Mouse (Mus musculus) heart, adult 2 months (tissue): Measurements from ENCODE around the gene Chrm4. TPM values are rescaled to one million over a fixed set of nuclear protein-coding genes. Genes with fewer than 3 reads are reported as not detected.

ENCODE experiments used
- DNase-seq, 2 experiments: peaks; one replicate each; pipeline ENCODE4 v3.0.0; 2021
- H3K27ac ChIP-seq: fragments of 200-600 bp; 2 replicates; pipeline ENCODE4 v1.8.1; 2022
- H3K27me3 ChIP-seq: fragments of 200-500 bp; 2 replicates; pipeline ENCODE4 v1.6.1; 2012; ENCODE audit warnings: mild to moderate bottlenecking, low read length, inconsistent platforms, mixed read lengths; ENCODE audit not compliant: control insufficient read depth, insufficient read depth
- H3K36me3 ChIP-seq: fragments of 200-500 bp; 2 replicates; pipeline ENCODE4 v1.6.1; 2012; ENCODE audit warnings: low read length, inconsistent platforms; ENCODE audit not compliant: control insufficient read depth, insufficient read depth
- H3K4me1 ChIP-seq: fragments of 200-500 bp; 2 replicates; pipeline ENCODE4 v1.6.1; 2011; ENCODE audit warnings: low read length; ENCODE audit not compliant: control insufficient read depth, insufficient read depth
- H3K4me3 ChIP-seq: fragments of 200-600 bp; 2 replicates; pipeline ENCODE4 v1.8.1; 2022
- H3K79me2 ChIP-seq: fragments of 200-500 bp; replicated peaks from 2 replicates; pipeline ENCODE4 v1.6.1; 2012; ENCODE audit warnings: mild to moderate bottlenecking, inconsistent platforms, low read length, moderate library complexity, mixed read lengths; ENCODE audit not compliant: control insufficient read depth, insufficient read depth
- H3K9ac ChIP-seq: fragments of 200-500 bp; 2 replicates; pipeline ENCODE4 v1.6.1; 2012; ENCODE audit warnings: low read depth, mild to moderate bottlenecking, control low read depth, inconsistent platforms, low read length, mixed read lengths
- CTCF ChIP-seq: fragments of 200-600 bp; IDR thresholded peaks from 2 replicates; pipeline ENCODE4 v1.8.1; 2022; ENCODE audit warnings: antibody characterized with exemption, mild to moderate bottlenecking, moderate library complexity
- EP300 ChIP-seq: fragments of 200-500 bp; IDR thresholded peaks from 2 replicates; pipeline ENCODE4 v1.6.1; 2011; ENCODE audit warnings: low read depth, low read length, control low read depth; ENCODE audit not compliant: insufficient read depth
- POLR2A ChIP-seq: fragments of 200-500 bp; IDR thresholded peaks from 2 replicates; pipeline ENCODE4 v1.6.1; 2011; ENCODE audit warnings: mild to moderate bottlenecking, low read depth, low read length, control low read depth; ENCODE audit not compliant: insufficient read depth
- WGBS: fragments of 180-500 bp; shearing (Covaris S2); methylation state at CpG from one replicate; pipeline ENCODE4 v1.1.7; 2018; 5-methylcytosine and 5-hydroxymethylcytosine counted together
- intact Hi-C: fragments of 180-260 bp; cut with DNase I; formaldehyde crosslinking; loops from one replicate; pipeline ENCODE4 v1.15.1; 2025
- long read RNA-seq: library from polyadenylated mRNA; stranded (forward); transcript quantifications from one replicate; pipeline ENCODE4 v2.0.0, GENCODE M21; 2021
- polyA plus RNA-seq: library from polyadenylated mRNA; depleted of rRNA; stranded (reverse); fragments of >200 nt; gene quantifications from 2 replicates; pipeline ENCODE4 v1.2.3, GENCODE M21; 2012; rRNA removed
- total RNA-seq, 2 experiments: library from RNA; stranded (reverse); gene quantifications; 2 replicates each; pipeline ENCODE4 v1.2.3; 2021

Chrm4 gene
- total RNA-seq (not detected), polyA plus RNA-seq (0.14 and 0.29 TPM in 2 replicates)
- long read RNA-seq, result 0 reads

DNA sequence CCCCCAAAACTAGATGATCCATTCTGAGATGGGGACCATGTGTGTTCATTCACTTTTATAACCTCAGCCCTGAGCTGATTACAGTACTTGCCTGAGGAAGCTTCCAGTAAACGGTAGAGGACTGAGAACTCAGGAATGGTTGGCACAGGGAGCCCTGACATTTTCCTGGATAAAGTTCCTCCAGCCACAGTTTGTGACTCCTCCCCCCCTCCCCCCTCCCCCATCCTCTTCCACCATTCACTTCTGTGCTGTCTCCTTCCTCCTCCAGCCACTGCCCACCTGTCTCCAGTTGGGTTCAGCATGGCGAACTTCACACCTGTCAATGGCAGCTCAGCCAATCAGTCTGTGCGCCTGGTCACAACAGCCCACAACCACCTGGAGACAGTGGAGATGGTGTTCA is at the start of gene Chrm4:
TSS of gene Chrm4 (plus strand) at position 301 of the 400 bp plus-strand sequence.
- no peak within 1 kb of the TSS for H3K4me3 ChIP-seq
- 0 out of 2 replicates have a peak within 1 kb of the TSS, but pooled peaks have one; percentile 13 for H3K9ac ChIP-seq
- H3K79me2 ChIP-seq, result no peaks in the 10 kb centered on the region
- intact Hi-C loops, result loop anchor here (10.0 kb wide), 1 partner anchor 322 kb away; no protein-coding TSS in a partner anchor
- H3K4me1 ChIP-seq, result peaks cover 2% of the 10 kb centered on the region
- no peak within 1 kb of the TSS for H3K27ac ChIP-seq
- H3K27me3 ChIP-seq, result peaks cover 10% of the 10 kb centered on the region
- DNase-seq, result no peak
- TF ChIP-seq POLR2A, result no peak
- WGBS, result 75% methylated on average over 3 of the region's 3 CpGs
- no peaks in the 10 kb centered on the region for H3K36me3 ChIP-seq

DNA sequence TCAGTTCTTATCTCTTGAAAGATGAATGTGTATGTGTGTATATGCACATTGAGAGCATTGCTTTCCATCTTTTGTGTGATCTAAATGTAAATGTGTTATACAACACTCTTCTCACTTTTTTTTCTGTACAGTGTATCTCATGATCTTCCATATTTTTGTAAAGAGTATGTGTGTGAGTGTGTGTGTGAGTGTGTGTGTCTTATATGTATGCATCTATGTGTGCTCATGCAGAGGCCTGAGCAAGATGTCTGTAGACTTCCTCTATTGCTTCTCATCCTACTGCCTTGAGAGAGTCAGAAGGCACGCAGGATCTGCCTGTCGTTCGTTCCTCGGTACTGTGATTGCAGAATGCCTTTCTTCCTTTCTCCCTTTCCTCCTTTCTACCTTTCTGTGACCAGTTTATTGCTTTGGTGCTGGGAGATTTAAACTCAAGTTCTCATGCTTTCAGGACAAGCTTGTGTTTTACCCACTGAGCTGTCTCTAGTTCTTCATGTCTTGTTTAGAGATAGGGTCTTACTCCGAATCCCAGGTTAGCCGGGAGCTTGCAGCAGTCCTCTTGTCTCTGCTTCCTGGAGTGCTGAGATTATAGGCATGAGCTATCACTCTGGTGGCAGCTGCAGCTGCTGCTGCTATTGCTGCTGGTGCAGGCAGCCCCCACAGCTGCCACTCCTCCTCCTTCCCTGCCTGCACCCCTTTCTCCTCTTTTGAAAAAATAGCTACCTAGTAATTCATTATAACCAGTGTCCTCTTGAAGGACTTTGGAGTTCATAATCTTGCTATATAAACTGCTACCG is 48.5 kb upstream of the Chrm4 start:
- no peak overlapping the region for H3K27ac ChIP-seq
- H3K27me3 ChIP-seq, result no peaks in the 10 kb centered on the region
- H3K36me3 ChIP-seq, result peaks cover 7% of the 10 kb centered on the region
- no peak overlapping the region for H3K4me3 ChIP-seq
- WGBS, result 66% methylated on average over 7 of the region's 7 CpGs
- H3K9ac ChIP-seq, result no peak overlapping the region
- no peaks in the 10 kb centered on the region for H3K79me2 ChIP-seq
- H3K4me1 ChIP-seq, result peaks cover 1% of the 10 kb centered on the region
- DNase-seq, result no peak
- intact Hi-C loops, result no loop called here
- TF ChIP-seq EP300 (no peak), CTCF (no peak), POLR2A (no peak)

GRCm38 (mm10) chr2:91883961-91884360 is 43.1 kb upstream of the Chrm4 start:
- Histone ChIP-seq H3K79me2 (no peaks in the 10 kb centered on the region), H3K9ac (no peak overlapping the region), H3K27me3 (no peaks in the 10 kb centered on the region), H3K4me3 (no peak overlapping the region), H3K36me3 (peaks cover 3% of the 10 kb centered on the region; the same call in 1 of the 2 replicates), H3K4me1 (no peaks in the 10 kb centered on the region), H3K27ac (no peak overlapping the region)
- intact Hi-C loops, result no loop called here
- TF ChIP-seq CTCF (no peak), POLR2A (no peak), EP300 (no peak)
- 82% methylated on average over 4 of the region's 4 CpGs for WGBS
- DNase-seq, result no peak

- Histone ChIP-seq H3K27ac (no peak overlapping the region), H3K4me3 (no peak overlapping the region), H3K4me1 (no peaks in the 10 kb centered on the region), H3K79me2 (no peaks in the 10 kb centered on the region), H3K36me3 (peaks cover 3% of the 10 kb centered on the region; the same call in 1 of the 2 replicates), H3K27me3 (no peaks in the 10 kb centered on the region), H3K9ac (no peak overlapping the region)
- no peak for DNase-seq
- TF ChIP-seq EP300, result no peak
- no peak for TF ChIP-seq CTCF
- no peak for TF ChIP-seq POLR2A
- 82% methylated on average over 4 of the region's 4 CpGs for WGBS
- intact Hi-C loops, result no loop called here
These were observed 42.4 kb upstream of the Chrm4 start for GRCm38 (mm10) chr2:91884616-91885015.

DNA sequence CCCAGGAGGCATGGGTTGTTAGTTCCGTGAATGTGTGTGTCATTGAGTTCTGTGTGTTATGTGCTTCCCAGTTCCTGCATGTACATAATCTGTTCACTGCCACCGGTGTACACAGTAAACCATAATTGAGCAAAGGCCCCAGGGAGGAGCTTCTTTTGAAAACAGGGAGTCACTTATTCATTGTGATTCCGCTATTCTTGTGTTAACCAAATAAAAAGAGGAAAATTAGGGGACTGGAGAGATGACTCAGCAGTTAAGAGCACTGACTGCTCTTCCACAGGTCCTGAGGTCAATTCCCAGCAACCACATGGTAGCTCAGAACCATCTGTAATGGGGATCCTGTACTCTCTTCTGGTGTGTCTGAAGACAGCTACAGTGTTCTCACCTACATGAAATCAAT is 32.3 kb upstream of the Chrm4 start:
- Histone ChIP-seq H3K27ac (no peak overlapping the region), H3K4me1 (no peaks in the 10 kb centered on the region), H3K27me3 (no peaks in the 10 kb centered on the region), H3K79me2 (no peaks in the 10 kb centered on the region), H3K9ac (no peak overlapping the region), H3K36me3 (no peaks in the 10 kb centered on the region), H3K4me3 (no peak overlapping the region)
- intact Hi-C loops, result no loop called here
- DNase-seq, result no peak
- 86% methylated on average over 3 of the region's 3 CpGs for WGBS
- no peak for TF ChIP-seq POLR2A
- TF ChIP-seq CTCF, result no peak
- TF ChIP-seq EP300, result no peak

DNA sequence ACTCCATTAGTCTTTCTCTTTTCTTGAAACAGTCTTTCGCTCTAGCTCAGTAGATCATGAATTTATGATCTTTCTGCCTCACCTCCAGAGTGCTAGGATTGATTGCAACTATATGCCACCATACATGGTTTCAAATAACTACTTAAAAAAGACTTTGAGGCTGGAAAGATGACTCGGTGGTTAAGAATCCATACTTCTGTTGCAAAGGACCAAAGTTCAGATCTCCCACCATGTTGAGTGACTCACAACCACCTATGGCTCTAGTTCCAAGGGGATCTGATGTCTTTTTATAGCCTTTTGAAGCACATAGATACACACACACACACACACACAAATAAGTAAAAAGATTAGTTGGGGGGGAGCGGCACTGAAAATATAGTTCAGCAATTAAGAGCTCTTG is 31.6 kb upstream of the Chrm4 start:
- TF ChIP-seq CTCF (no peak), EP300 (no peak), POLR2A (no peak)
- H3K4me1 ChIP-seq, result no peaks in the 10 kb centered on the region
- H3K79me2 ChIP-seq, result no peaks in the 10 kb centered on the region
- WGBS, result 96% methylated on average over 3 of the region's 3 CpGs
- H3K9ac ChIP-seq, result no peak overlapping the region
- H3K36me3 ChIP-seq, result no peaks in the 10 kb centered on the region
- H3K27ac ChIP-seq, result no peak overlapping the region
- H3K4me3 ChIP-seq, result no peak overlapping the region
- DNase-seq, result no peak
- H3K27me3 ChIP-seq, result no peaks in the 10 kb centered on the region
- intact Hi-C loops, result no loop called here
